Mouse (Mus musculus) liver, postnatal 0 days (tissue): ENCODE data around the gene Shld1.

Experiments
- CTCF ChIP-seq: sonication (generic); IDR thresholded peaks from 2 replicates; pipeline ENCODE4 v1.5.1; 2016; ENCODE audit warnings: antibody characterized with exemption, low read depth
- EP300 ChIP-seq: IDR thresholded peaks from 2 replicates; pipeline ENCODE4 v1.6.1; 2016; ENCODE audit warnings: antibody characterized with exemption, low read depth, mild to moderate bottlenecking

DNA sequence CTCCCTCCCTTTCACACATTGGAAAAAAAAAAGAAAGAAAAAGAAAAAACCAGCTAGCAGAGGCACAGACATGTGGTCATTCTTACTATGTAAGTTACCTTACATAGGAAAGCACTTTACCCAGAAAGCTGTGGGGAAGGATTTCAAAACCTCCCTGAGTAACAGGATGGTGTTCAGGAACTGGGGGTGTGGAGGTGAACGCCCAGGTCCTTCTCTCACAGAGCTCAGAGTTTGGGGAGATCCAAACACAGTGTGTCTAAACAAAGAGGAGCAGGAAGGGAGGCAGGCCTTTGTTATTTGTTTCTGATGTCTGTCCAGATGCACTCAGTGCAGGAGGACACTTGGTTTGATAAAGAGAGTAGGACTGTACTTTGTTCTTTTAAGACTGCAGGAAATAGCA is 5.6 kb downstream of the Shld1 start:
- TF ChIP-seq CTCF: no peak
- no peak for TF ChIP-seq EP300
